Mouse (Mus musculus) hematopoietic stem cell, adult 5-6 weeks (primary cell): Measurements from ENCODE around the gene Otulin. TPM values are rescaled to one million over a fixed set of nuclear protein-coding genes. Genes with fewer than 3 reads are reported as not detected.

Experiments
- ATAC-seq, 2 experiments: fragments of 125-278 bp in 1 of 2; replicated peaks in 1 of 2; 2 replicates each; pipeline ENCODE4 v1.8.0; 2016 to 2017; ENCODE audit warnings: inconsistent platforms in 2 of 2, mild to moderate bottlenecking in 2 of 2, moderate number of reproducible peaks in 2 of 2, low read depth in 1 of 2, moderate TSS enrichment in 1 of 2; ENCODE audit not compliant: low FRiP score in 2 of 2, poor library complexity in 2 of 2, severe bottlenecking in 2 of 2, insufficient read depth in 1 of 2, low TSS enrichment in 1 of 2
- total RNA-seq: library from RNA; stranded (forward); fragments of 172-1452, 232-1000 nt; gene quantifications from 2 replicates; pipeline ENCODE4 v1.2.3, GENCODE M21; 2017

Gene Otulin
- total RNA-seq, 1 experiment from 2014 or later = 35.3 TPM

- peak; percentile 69 to 84 for ATAC-seq
Measured at GRCm38 (mm10) chr15:27625014-27625889, 5.2 kb downstream of the Otulin start.

DNA sequence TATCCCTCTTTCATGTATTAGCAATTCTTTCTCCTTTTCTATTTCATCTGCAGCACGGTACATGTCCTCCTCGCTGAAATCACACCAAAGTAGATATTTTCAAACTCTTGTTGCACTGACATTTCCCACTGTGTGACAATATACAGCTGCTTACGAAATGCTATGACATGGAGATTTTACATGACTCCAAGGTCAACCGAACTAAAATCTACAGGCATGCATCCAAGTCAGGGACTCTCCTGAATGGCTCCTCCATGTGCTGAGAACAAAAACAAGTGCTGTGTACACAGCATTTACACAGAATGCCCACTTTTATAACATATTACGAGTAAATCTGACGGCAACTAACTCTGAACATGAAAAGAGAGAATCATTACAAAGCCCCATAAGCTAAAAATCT lies 7.2 kb downstream of the Otulin start:
- no peak for ATAC-seq

- ATAC-seq = peak in 1 of 2 experiments; percentile 12; a peak in 1 of 4 replicates
Measured at GRCm38 (mm10) chr15:27620475-27621185, 9.9 kb downstream of the Otulin start.

DNA sequence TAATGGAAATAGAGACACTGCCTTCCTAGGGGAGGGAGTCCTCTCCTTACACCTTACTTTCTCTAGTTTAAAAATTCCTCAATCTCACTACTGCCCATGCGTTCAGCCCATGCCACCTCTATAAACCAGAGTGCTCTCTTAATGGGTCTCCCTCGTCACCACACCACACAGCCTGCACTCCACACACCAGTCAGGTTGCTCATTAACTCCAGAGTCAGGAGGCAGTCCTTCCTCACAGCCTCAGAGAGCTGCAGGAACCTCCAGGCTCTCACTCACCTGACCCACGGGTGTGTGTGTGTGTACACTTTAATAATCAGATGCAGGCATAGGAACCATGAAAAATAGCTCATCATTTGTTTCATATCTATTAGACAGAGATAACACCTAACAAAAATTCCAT lies 10.8 kb downstream of the Otulin start:
- no peak for ATAC-seq

DNA sequence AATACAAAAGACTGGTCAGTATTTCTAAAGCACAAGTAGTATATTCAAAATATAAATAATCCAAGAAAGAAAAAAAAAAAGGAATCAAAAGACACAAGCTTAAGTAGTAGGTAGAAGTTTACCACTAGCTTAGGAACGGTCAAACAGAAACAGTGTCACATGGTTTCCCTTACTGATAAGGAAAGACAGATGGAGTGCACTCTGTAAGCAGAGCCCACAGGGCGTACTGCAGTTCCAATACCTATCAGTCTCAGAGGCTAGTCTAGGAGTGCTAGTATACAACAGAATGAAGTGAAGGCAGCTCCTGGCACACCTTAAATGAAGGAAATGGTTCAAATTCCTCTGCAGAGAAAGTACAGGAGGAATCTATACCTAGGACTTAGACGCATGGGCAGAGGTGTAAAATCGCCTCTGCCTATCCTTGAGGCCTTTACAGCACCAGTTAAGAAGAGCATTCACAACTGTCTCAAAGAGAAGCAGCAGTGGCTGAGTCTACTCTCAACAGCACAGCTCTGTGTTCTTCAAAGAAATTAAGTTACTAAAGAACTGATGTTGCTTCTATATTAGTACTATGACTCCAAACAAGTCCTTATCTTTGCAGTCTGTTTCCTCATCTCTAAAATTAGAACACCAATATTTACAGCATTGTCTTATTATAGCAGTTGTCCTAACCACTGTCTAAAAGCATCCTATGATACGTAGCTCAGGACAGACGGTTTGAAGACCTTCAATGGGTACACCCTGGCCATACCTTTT lies 11.5 kb downstream of the Otulin start:
- no peak for ATAC-seq

GRCm38 (mm10) chr15:27617227-27617626 lies 13.3 kb downstream of the Otulin start:
- no peak for ATAC-seq

DNA sequence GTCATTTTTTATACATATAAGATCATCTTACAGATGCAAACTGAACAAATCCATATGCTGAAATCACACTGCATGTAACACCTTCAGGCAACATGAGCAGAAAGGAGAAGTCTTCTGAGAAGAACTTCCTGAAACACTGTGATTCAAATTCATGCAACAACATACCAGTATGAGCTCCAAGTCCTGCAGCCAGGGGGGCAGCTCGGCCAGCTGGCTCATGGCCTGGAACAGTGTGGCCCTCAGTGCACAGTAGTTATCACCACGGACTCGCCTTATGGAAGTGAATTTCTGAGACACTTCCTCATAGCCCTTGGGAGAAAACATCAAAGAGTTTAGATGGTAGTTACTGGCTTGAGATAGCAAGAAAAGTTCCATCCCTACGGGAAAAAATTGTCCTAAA lies 14.3 kb downstream of the Otulin start:
- 0 out of 4 replicates have a peak, but pooled peaks of 1 of the 2 experiments have one; percentile 8 for ATAC-seq

DNA sequence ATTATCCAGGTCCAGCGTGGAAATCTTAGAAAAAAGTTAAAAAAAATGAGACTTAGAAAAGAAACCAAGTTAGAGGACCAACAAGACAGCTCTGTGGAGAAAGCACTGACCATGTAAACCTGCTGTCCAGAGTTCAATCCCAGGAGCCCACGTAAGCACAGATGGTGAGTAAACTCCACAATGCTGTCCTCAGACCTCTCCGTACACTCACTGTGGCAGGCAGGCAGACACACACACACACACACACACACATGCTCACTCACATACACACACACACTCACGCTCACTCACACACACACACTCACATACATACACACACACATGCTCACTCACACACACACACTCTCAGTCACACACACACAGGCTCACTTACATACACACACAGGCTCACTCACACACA lies 17.2 kb downstream of the Otulin start:
- ATAC-seq = no peak

GRCm38 (mm10) chr15:27612533-27613221 lies 17.8 kb downstream of the Otulin start:
- ATAC-seq = peak; percentile 86

GRCm38 (mm10) chr15:27609554-27609953 lies 20.9 kb downstream of the Otulin start:
- ATAC-seq = no peak

- ATAC-seq = no peak
Measured at GRCm38 (mm10) chr15:27605252-27605651, 25.2 kb downstream of the Otulin start.

GRCm38 (mm10) chr15:27604558-27604957 lies 25.9 kb downstream of the Otulin start:
- no peak for ATAC-seq

- no peak for ATAC-seq
Measured at GRCm38 (mm10) chr15:27600524-27600923, 30.0 kb downstream of the Otulin start.

- ATAC-seq = no peak
Measured at GRCm38 (mm10) chr15:27598786-27599385, 31.6 kb downstream of the Otulin start.

- ATAC-seq = no peak
Measured at GRCm38 (mm10) chr15:27597516-27597915, 33.0 kb downstream of the Otulin start.

GRCm38 (mm10) chr15:27596463-27597140 lies 33.9 kb downstream of the Otulin start:
- peak; percentile 83 to 90 for ATAC-seq
